Mouse (Mus musculus) kidney, adult 18-20 months (tissue): ENCODE results near the gene Pcolce2.
"Not testable (repeated sequence)": the region's sequence is repeated elsewhere in the genome, so short reads cannot be mapped to it uniquely, and the experiment has no call there.

Experiments used
- DNase-seq: peaks from one replicate; pipeline ENCODE4 v3.0.0; 2021

Gene Pcolce2

DNA sequence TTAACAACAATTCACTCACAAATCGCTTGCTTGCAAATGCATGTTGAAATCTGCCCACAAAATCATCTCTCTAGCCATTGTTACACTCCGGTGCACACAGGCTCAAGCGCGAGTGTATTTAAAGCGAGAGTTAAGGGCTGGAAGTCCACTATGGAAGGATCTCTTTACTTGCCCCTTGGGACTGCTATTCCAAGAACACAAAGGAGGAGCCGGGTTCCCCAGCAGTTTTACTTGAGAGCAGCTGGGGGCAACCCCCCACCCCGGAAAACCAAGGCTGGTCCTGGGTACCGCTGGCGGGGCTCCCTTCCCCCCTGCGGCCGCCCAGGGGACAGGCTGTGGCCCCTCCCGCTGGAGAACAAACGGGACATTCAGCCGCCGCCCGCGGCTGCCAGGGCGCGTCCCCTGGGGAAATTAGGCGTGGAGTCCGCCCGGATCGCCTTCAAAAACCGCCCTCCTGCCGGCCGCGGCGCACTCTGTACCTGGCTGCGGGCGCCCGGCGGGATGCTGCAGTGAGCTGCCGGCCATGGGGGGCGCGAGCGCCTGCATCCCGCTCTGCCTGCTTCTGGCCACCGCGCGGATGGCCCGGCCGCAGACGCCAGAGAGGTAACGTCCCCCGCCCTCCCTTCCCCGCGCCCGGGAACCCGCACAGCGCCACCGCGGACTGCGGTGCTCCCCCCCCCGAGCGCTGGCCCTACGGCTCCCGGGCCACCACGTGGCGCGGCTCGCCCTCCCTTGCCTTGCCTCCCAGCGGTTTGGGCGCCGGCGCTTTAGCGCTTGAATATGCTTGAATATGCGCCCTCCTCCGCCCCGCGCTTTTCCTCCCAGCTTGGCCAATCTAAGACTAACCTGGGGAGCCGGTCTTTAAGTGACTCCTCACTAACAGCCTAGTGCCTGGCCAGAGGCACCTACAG is at the start of gene Pcolce2:
TSS of gene Pcolce2 (plus strand) at position 331 of the 911 bp plus-strand sequence.
- DNase-seq: peak; percentile 57

GRCm38 (mm10) chr9:95588070-95588469 is 49.3 kb upstream of the Pcolce2 start:
- DNase-seq: no peak

DNA sequence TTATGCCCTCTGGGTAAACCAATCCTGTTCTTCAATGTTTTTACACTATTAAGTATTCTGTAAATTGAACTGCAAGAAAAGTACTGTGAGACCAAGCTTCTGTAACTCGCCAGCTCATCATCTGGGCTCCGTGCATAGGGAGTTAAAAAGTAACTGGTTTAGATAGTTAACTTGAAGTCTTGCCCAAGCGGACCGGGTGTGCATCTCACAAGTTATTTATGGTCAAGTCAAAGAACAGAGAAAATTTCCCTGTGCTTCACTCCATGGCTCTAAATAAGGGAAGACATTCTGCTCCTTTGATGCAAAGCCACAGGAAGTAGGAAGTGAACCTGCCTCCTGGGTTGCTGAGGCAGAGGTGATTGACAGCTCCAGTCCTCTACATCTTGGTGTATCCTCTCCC is 43.1 kb upstream of the Pcolce2 start:
- peak; percentile 44 for DNase-seq

DNA sequence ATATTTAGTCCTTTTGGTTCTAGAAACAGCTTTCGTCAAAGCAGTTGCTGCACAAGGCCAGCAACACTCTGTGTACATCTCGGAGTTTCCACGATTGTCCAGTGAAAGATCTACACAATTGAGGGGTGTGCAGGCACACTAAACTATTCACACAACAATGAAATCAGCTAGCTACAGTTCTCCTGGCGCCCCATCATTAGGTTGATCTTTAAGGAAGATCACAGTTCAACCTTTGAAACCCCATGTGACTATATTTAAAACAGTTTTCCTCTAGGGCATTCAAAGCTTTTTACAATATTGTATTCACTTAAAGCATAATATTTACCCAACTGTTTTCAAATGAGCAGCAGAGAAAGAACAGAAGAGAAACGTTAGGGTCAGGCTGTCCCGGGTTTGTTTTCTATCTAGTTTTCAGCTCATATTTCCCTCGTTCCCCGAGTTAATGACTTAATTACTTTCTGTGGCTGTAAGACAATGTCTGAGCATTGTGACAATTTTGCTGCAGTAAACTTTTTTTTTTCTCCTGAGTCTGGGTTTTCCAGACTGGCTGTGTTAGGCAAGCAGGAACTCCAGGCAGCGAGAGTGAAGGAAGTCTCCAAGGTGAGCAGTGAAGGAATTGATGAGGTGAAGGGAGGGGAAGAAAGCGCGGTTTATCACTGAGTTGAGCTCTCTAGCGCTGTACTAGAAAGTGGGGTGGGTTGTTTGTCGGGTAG is 39.8 kb upstream of the Pcolce2 start:
- DNase-seq: no peak

DNA sequence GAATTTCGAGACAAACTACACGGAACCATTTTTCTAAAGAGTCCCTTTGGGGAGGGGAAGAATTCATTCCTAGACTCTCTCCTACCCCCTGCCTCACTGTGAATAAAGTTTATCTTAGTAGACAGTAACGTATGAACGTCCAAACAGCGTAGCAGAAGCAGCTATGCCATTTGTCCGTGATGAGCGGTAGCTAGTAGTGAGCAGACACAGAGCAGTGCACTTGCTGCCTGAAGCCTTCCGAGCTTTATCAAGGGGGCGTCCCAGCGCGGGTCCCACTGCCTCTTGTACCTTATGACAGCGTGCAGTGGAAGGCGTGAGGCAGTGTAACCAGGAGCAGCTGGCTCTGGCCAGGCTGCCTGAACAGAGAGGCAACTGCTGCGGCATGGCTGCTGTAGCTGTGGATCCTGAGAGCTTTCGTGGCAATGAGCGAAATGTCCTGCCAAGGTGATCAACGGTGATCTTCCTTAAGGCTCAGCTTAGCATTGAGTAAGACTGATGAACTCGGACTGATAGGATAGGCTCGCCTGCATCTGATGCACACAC is 39.2 kb upstream of the Pcolce2 start:
- no peak for DNase-seq

DNA sequence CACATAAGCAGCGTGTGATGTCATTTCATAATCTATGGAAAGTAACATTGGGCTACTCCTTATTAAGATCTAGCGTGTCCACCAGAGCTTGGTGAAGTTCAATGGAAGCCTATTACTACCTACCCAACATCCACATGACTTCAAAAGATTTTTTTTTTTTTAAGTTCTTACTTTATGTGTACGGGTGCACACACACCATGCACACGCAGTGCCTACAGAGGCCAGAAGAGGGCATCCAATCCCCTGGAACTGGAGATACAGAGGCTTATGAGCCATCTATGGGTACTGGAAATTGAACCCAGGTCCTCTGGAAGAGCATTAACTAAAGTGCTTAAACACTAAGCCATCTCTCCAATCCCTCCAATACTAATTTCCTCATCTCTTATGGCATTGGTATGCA is 38.0 kb upstream of the Pcolce2 start:
- no peak for DNase-seq

GRCm38 (mm10) chr9:95602849-95603248 is 34.6 kb upstream of the Pcolce2 start:
- no peak for DNase-seq

- no peak for DNase-seq
Observed at GRCm38 (mm10) chr9:95603316-95603715, 34.1 kb upstream of the Pcolce2 start.

DNA sequence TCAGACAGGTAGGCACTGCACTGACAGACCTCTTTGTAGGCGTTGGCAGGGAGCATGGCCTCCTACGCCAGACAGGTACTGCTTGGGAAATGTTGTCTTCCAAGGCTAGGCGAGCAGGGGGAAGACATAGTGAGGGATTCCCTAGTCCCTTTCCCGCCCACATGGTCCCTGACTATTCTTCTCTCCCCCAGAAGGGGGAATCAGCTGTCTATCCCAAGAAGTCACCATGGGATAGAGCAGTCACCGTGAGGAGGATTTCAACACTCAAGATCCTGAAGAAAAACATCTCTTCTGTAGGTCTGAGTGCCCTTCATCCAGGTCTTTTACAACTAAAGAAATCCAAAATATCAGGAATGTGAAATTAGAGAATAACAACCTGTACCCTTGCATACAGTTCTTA is 30.2 kb upstream of the Pcolce2 start:
- DNase-seq: no peak

DNA sequence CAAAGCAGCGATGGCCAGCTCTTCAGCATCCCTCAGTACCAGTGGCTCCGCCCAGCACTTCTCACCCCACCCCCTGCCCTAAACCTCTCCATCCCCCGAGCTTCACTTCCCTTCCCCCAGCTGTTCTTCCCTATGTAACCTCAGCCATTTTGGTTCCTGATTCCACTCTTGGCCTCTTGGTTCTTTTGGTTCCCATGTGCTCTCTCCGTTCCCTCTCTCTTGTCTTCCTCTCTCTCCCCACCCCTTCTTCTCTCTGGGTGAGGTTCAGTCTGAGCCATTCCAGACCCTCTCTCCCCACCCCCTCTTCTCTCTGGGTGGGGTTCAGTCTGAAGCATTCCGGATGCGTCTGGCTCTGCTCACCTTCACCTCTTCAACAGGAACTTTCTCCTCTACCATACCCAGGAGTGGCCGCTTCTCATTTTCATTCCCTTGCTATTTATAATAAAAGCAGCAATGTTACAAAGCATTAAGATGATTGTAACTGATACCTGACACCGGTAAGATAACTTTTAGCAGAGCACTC is 25.1 kb upstream of the Pcolce2 start:
- no peak for DNase-seq

DNA sequence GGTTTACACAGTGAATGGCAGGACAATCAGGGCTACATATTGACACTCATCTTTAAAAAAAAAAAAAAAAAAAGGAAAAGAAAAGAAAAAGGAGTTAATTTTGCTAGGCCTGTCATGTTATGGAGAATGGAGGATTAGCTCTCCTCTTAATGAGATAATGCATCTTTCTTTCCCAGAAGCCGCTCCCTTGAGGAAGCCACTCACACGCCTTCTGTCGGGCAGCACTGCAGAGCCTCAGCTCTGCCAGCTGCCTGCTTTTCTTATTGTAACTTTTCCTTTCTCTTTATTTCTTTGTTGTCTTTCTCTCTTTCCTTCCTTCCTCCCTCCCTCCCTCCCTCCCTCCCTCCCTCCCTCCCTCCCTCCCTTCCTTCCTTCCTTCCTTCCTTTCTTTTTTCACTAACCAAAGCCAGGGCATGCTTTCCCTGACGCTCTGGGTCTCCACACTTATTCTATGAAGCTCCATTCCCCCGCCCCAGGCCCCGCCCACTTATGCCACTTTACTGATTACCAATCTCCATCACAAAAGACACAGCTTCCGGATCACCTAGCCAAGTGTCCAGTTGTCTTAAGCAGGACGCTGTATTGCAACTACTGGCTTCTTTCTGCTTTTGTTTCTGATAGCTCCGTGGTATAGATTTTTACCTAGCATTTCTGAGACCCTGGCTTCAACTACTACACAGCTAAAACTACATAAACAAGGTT is 23.8 kb upstream of the Pcolce2 start:
- DNase-seq: no peak

DNA sequence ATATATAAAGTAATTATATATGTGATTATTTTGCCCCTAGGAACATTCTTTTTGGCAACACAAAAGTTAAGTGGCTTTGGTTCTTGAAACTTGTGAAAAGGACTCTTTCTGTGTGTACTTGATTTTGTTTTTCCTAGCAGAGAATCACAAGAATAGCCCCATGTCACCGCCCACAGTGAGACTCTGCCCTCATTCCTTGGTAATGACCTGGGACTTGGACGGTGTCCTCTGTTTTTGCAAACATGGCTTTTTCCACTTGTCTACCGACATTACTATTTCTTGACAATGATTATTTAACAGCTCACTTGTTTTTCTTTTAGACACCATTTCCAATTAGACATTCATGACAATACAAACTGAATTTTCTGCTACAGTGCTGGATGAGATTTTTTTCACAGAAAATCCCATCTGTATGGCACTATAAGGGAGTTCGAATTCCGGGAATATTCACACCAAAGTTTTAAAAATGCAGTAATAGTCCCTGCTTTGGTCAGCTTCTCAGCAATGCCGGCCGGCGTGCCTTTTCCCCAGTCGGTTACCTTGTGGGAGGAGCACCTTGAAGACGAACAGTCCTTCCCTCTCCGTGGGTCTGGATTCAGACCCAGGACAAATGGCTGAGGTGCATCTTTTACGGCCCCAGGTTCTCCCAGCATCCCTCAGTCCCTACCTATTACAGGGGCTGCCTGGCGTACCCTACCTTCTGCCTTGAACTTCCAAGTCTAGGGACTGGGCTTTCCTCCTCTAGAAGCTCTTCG is 22.4 kb upstream of the Pcolce2 start:
- DNase-seq: peak; percentile 61

DNA sequence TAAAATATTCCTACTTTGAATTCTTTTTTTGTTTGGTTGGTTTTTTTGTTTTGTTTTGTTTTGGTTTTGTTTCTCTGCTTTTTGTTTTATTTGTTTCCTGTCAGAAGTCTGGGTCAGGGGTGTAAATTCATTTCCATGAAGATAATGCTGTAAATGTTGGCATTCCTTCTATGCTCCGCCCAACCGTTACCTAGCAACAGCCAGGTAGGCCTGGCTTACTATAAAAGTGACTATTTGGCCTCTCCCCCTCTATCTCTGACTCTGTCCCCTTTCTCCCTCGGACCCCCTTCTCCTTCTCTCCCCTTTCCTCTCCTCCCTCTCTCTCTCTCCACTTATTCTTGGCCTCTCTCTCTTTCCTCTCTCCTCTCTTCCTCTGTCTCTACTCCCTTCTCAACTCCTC is 21.4 kb upstream of the Pcolce2 start:
- no peak for DNase-seq

DNA sequence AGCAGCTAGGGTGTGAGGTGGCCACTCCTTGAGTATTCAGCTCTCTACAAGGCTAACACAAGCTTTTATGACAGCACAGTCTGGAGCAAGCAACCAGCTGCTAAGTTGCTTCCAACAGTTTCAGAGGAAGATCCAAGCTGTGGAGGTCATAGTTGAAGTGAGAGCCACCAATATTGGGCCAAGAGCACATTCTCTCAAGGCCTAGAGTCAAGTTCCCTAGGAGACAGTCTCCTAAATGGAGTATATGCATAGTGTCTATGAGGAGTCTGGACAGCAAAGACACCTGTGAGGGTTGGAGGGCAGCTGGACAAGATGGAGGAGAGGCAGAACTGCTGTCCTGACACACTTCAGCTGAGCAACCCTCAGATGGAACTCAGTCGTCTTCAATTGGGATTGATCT is 18.8 kb upstream of the Pcolce2 start:
- no peak for DNase-seq

DNA sequence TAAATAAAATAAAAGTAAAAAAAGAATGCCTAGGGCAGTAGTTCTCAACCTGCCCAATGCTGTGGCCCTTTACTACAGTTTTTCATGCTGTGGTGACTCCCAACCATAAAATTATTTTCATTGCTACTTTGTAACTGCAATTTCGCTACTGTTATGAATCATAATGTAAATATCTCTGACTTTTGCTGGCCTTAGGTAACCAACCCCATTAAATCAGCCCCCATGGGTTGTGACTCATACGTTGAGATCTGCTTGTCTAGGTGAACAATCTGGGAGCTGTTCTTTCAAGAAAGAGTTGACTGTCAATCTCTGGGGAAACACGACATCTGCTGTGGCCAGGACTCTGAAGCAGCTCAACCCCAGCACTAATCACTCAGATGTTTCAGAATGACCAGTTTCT is 13.3 kb upstream of the Pcolce2 start:
- no peak for DNase-seq

GRCm38 (mm10) chr9:95628439-95628948 is 8.9 kb upstream of the Pcolce2 start:
- no peak for DNase-seq

GRCm38 (mm10) chr9:95629561-95629960 is 7.8 kb upstream of the Pcolce2 start:
- not testable (repeated sequence) for DNase-seq

GRCm38 (mm10) chr9:95636395-95636794 is 1.0 kb upstream of the Pcolce2 start:
- DNase-seq: no peak

GRCm38 (mm10) chr9:95639919-95640318 is 2.5 kb downstream of the Pcolce2 start:
- DNase-seq: no peak

GRCm38 (mm10) chr9:95645926-95646325 is 8.5 kb downstream of the Pcolce2 start:
- DNase-seq: no peak

DNA sequence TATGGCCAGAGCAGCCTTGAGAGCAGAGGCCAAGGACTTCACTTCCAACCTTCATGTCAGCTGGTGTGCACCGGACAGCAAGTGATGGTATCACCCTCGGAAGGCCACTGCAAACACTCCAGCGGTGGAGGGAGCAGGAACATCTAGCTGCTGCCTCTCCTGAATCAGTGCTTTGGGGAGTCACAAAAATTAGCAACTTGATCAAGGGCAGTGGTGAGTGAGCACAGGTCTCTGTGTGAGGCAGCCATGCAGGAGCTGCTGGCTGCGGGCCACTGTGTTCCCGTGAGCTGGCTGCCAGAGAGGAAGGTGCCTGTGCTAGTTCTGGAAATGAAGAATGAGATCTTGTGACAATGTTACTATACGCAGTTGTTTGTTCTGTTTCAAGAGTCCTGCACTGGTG is 16.0 kb downstream of the Pcolce2 start:
- DNase-seq: peak; percentile 44

GRCm38 (mm10) chr9:95654356-95654755 is 17.0 kb downstream of the Pcolce2 start:
- no peak for DNase-seq
